Comparison of ENCODE assay signal across 27 mouse cellular contexts in genomic region chr6:120548581-120548980, GRCm38 (mm10). TPM values are rescaled to one million over a fixed set of nuclear protein-coding genes. Genes with fewer than 3 reads are reported as not detected.
"Had no signal": no experiment of that assay in that cellular context is flagged by ENCODE, and none has a peak within 500 bp of the region (broad histone marks: within the 10 kb centered on the region; RNA-seq: fewer than 3 reads in every experiment).

No protein-coding gene starts in this region.

- H3K4me2 ChIP-seq: heart, embryonic 12.5 days; hindbrain, embryonic 14.5 days; intestine, embryonic 15.5 days; kidney, embryonic 15.5 days; limb, embryonic 13.5 days; limb, embryonic 15.5 days; liver, embryonic 12.5 days had no signal

- H3K4me1 ChIP-seq: intestine, embryonic 15.5 days; kidney, embryonic 15.5 days; limb, embryonic 15.5 days had no signal

- DNase-seq: gastrocnemius, adult 2 months; gastrocnemius, postnatal 10 days; gastrocnemius, postnatal 25 days; heart, adult 18-20 months; heart, postnatal 10 days; heart, postnatal 4 days; kidney, adult 18-20 months; kidney, adult 8-10 months; kidney, postnatal 14 days; kidney, postnatal 36 days had no signal

- H3K9ac ChIP-seq: heart, embryonic 12.5 days; hindbrain, embryonic 14.5 days; intestine, embryonic 15.5 days; kidney, embryonic 15.5 days; limb, embryonic 13.5 days; limb, embryonic 15.5 days; liver, embryonic 12.5 days had no signal

- ATAC-seq: hindbrain, embryonic 16.5 days; inflammation-experienced regulatory T-cells, adult 6 months; intestine, embryonic 15.5 days; intestine, postnatal 0 days; liver, embryonic 12.5 days had no signal

- H3K27ac ChIP-seq: gastrocnemius, adult 2 months; heart, embryonic 10.5 days; hindbrain, embryonic 14.5 days; intestine, embryonic 15.5 days; kidney, embryonic 15.5 days; kidney, postnatal 0 days; left cerebral cortex, adult 2 months; limb, embryonic 13.5 days; limb, embryonic 15.5 days; liver, embryonic 12.5 days had no signal

- H3K4me3 ChIP-seq: gastrocnemius, adult 2 months; heart, embryonic 10.5 days; heart, embryonic 12.5 days; intestine, embryonic 15.5 days; kidney, embryonic 15.5 days; left cerebral cortex, adult 2 months; limb, embryonic 13.5 days; limb, embryonic 15.5 days; liver, embryonic 12.5 days had no signal

- H3K9me3 ChIP-seq: heart, embryonic 10.5 days; heart, embryonic 12.5 days; intestine, embryonic 15.5 days; kidney, embryonic 15.5 days; limb, embryonic 13.5 days; limb, embryonic 15.5 days; liver, embryonic 12.5 days had no signal

- H3K36me3 ChIP-seq: heart, embryonic 10.5 days; heart, embryonic 12.5 days; intestine, embryonic 15.5 days; kidney, embryonic 15.5 days; limb, embryonic 13.5 days; limb, embryonic 15.5 days; liver, embryonic 12.5 days had no signal

- H3K27me3 ChIP-seq: heart, embryonic 12.5 days; intestine, embryonic 15.5 days; kidney, embryonic 15.5 days; limb, embryonic 13.5 days; limb, embryonic 15.5 days; liver, embryonic 12.5 days had no signal

RNA-seq across cellular contexts. Expression of gene Tmem121b, which starts 55.0 kb away (rescaled TPM):
- total RNA-seq: gastrocnemius, adult 2 months; gastrocnemius, postnatal 25 days; granulocyte monocyte progenitor cell, adult 5-6 weeks; heart, adult 18-20 months; heart, adult 8-10 months; heart, postnatal 25 days; liver, adult 2 months had no signal
- polyA plus RNA-seq: limb, embryonic 15.5 days; liver, adult 2 months had no signal
